Mouse (Mus musculus) hematopoietic stem cell, adult 5-6 weeks (primary cell): ENCODE measurements around the gene Nr3c2. TPM values are rescaled to one million over a fixed set of nuclear protein-coding genes. Genes with fewer than 3 reads are reported as not detected.

ENCODE experiments used
- ATAC-seq, 2 experiments: fragments of 125-278 bp in 1 of 2; replicated peaks in 1 of 2; 2 replicates each; pipeline ENCODE4 v1.8.0; 2016 to 2017; ENCODE audit warnings: inconsistent platforms in 2 of 2, mild to moderate bottlenecking in 2 of 2, moderate number of reproducible peaks in 2 of 2, low read depth in 1 of 2, moderate TSS enrichment in 1 of 2; ENCODE audit not compliant: low FRiP score in 2 of 2, poor library complexity in 2 of 2, severe bottlenecking in 2 of 2, insufficient read depth in 1 of 2, low TSS enrichment in 1 of 2
- total RNA-seq: library from RNA; stranded (forward); fragments of 172-1452, 232-1000 nt; gene quantifications from 2 replicates; pipeline ENCODE4 v1.2.3, GENCODE M21; 2017

The Nr3c2 gene
- total RNA-seq, 1 experiment from 2014 or later, result 2.5 TPM

- no peak for ATAC-seq
Measured at GRCm38 (mm10) chr8:77120810-77121570, 221.7 kb downstream of the Nr3c2 start.

DNA sequence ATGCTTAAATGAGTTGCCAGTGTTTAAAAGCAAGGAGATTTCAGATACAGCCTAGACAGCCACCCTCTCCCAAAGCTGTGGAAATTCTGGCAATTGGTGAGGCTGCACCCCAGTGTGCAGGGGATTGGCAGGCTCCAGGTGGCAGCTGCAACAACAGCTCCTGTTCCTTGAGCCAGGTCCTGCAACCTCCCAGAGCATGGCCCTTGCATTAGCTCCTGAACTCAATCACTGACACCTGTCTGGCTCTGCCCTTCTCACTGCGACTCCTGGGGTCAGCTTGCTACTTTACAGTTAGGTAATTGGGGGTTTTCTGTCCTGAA, 222.3 kb downstream of the Nr3c2 start:
- no peak for ATAC-seq

GRCm38 (mm10) chr8:77122300-77122699, 223.1 kb downstream of the Nr3c2 start:
- no peak for ATAC-seq

GRCm38 (mm10) chr8:77125777-77126176, 226.5 kb downstream of the Nr3c2 start:
- no peak for ATAC-seq

- ATAC-seq, result no peak
Measured at GRCm38 (mm10) chr8:77128006-77128405, 228.8 kb downstream of the Nr3c2 start.

DNA sequence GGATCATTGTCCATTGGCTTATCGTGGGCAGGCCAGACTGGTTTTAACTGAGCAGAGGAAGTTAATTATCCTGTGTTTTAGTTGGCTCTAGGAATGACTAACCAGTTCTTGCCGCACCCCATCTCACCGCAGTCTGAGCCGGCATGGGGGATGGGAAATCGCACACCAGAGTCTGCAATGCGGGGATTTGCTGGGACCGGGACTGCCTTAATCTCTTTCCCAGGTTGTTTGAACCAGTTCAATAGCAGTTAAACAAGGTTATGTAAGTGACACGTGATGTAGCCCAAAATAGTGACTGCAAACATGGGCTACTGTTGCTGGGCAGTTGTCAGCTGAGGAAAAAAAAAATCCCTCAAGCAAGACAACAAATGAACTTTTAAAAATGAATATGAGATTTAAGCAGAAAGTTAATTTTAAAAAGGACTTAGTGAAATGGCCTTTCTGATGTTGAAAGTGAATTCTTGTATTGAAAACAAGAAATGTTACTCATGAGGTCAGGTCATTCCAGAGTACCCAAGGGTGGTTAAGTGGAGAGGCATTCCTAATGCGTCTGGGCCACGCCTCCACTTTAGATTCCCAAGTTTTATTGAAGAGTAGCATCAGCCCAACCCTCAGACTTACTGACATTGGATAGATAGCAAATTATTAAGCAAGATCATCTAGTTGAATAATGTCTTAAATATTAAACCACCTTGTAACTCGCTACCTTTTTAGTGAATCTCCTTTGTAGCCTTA, 233.8 kb downstream of the Nr3c2 start:
- ATAC-seq, result peak; percentile 39 to 61

DNA sequence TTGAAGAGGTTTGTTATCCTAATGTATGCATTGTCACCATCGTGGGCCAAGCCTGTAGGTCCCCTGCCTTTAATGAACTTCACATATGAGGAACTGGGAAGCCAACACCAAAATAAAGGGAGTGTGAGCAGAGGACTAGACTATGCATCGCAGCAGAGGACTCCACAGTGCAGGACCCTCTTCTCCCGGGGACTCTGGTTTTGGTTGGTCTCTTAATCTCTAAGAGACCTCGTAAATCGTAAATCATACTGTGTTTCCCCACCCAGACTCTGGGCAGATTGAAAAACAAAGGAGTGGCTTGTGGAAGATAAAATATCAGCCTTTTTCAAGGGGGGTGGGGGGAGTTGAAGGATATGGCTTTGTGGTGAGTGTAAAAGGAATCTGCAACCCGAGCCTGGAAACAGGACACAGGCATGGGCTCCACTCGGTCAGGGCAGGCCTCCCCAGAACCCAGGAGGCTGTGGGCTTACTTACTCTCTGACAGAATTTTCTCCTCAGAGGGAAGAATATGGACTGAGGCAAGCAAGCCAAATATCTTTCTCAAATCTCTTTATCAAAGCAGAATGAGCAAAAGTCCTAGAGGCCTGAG, 234.6 kb downstream of the Nr3c2 start:
- ATAC-seq, result 0 out of 4 replicates have a peak, but pooled peaks of 1 of the 2 experiments have one; percentile 17

DNA sequence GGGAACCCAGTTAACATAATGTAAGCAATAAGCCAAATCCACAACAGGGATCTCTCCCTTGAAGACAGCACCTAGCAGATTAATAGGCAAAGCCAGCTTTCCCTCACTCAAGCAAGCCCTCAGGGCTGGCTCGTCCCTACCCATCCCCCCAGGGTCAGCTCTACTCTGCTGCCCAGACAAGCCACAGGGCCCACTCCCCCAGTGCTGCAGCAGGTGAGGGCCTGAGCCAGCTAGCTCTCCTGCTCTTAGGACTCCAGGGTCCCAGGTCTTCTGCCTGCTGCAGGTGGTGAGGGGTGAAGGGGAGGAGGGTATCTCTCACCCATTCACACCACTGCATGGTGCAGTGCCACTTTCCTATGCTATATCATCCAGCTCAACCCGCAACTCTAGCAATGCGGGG, 246.0 kb downstream of the Nr3c2 start:
- no peak for ATAC-seq

- peak; percentile 27 to 39; a peak in 2 of 4 replicates for ATAC-seq
Measured at GRCm38 (mm10) chr8:77154496-77154895, 255.3 kb downstream of the Nr3c2 start.

DNA sequence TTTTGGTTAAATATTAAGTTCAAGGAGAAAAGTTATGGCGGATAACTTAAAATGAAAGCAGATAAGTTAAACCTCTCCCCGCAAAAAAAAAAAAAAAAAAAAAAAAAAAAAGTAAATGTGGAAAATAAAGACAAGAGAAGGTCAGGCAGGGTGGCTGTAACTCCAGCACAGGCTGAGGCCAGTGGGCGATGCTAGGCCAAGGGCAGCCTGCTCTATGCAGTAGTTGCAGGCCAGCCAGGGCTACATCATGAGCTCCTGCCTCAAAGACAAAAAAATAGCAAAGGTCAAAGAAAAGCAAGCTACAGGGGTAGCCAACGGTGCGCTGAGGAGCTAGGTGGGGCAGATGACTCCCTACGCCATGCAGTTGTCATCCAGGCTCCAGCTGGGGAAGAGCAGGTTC, 270.1 kb downstream of the Nr3c2 start:
- ATAC-seq, result no peak

GRCm38 (mm10) chr8:77169757-77170438, 270.7 kb downstream of the Nr3c2 start:
- ATAC-seq, result no peak

DNA sequence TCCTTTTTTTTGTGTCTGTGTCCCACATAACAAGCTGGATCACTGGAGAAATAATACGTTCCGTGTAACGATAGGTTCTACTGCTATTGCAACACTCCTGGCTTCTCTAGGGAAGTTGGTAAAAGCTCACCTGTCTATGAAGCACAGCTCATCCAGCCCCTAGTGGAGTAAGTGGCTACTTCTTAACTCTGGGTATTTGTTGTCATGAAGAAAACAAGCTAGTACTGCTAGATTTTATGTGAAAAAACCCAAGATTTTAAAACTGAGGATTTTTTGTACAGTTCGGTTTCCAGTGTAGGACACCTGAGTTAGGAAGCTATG, 271.2 kb downstream of the Nr3c2 start:
- no peak for ATAC-seq

DNA sequence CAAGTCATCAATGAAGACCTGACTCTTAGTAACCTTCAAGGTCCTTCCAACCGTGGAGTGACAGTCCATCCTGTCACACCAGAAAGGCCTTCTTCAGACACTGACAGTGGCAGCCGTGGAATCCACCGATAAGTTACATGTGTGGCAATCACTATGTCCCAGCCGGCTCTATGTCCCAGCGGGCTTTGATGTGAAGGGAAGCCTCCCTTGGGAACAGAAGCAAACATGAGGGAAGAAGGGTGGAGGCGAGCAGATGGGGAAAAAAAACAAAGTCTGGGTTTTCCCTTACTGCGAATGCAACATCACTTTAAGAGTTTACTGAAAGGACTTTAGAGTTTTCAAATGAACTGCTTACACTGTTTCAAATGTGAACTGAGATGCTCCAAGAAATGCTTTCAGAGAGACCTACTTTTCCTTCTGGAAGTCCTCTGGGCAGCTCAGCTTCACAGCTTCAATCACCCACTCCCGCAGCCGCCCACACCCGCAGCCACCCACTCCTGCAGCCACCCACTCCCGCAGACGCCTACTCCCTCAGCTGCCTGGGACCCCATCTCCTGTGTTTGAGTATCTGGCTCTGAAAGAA, 273.9 kb downstream of the Nr3c2 start:
- ATAC-seq, result no peak

DNA sequence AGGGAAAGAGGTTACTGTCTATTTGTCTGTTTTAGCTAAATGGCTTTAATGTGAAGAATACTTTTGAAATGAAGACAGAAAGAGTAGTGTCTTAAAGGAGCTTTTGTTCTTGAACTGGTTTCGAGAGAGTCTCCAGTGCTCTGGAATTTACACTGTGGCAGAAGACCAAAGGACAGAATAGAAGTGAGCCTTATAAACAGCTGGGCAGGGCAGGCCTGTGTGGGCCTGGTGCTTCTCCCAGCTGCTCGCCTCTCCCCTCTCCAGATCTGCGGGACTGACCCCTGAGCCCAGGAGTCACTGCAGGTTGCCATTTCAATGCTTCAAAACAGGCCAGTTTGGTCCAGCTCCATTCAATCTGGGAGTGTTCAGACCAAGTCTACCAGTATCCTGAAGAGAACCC, 274.5 kb downstream of the Nr3c2 start:
- ATAC-seq, result no peak

DNA sequence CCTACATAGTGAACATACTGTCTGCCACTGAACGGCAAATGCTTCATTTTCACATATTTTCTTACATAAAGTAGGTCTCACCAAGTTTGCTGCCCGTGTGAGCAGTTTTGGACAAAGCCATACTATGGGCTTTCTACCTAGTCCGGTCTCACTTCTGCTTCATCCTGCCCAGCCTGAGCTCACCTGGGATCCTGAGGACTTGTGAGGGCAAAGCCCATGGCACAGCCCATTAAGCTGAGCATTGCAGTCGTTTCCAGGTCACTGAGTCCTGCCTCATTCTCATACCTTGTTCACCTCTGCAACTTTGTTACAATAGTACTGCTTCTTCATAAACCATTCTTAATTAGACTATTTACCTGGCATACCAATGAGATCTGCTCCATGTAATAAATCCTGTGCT, 276.2 kb downstream of the Nr3c2 start:
- no peak for ATAC-seq

GRCm38 (mm10) chr8:77176343-77176742, 277.1 kb downstream of the Nr3c2 start:
- ATAC-seq, result no peak

- no peak for ATAC-seq
Measured at GRCm38 (mm10) chr8:77185816-77186215, 286.6 kb downstream of the Nr3c2 start.
